Mouse (Mus musculus) adipocyte (in vitro differentiated cells): ENCODE measurements around the gene Pde4d.

Experiments
- DNase-seq: peaks from one replicate; pipeline ENCODE4 v3.0.0-alpha.2; 2016; ENCODE audit warnings: low spot score

Gene Pde4d

GRCm38 (mm10) chr13:109299511-109300250 lies 849.9 kb downstream of the Pde4d start:
- no peak for DNase-seq

GRCm38 (mm10) chr13:109312542-109312941 lies 862.8 kb downstream of the Pde4d start:
- no peak for DNase-seq

- peak; percentile 44 for DNase-seq
Observed at GRCm38 (mm10) chr13:109315608-109316007, 865.9 kb downstream of the Pde4d start.

- no peak for DNase-seq
Observed at GRCm38 (mm10) chr13:109317644-109318043, 867.9 kb downstream of the Pde4d start.

GRCm38 (mm10) chr13:109318434-109318998 lies 868.8 kb downstream of the Pde4d start:
- no peak for DNase-seq

- DNase-seq, result no peak
Observed at GRCm38 (mm10) chr13:109326061-109326460, 876.3 kb downstream of the Pde4d start.

GRCm38 (mm10) chr13:109331563-109331962 lies 881.8 kb downstream of the Pde4d start:
- no peak for DNase-seq

- DNase-seq, result peak; percentile 20
Observed at GRCm38 (mm10) chr13:109341902-109342301, 892.2 kb downstream of the Pde4d start.

GRCm38 (mm10) chr13:109342469-109342868 lies 892.7 kb downstream of the Pde4d start:
- DNase-seq, result peak; percentile 53

GRCm38 (mm10) chr13:109343596-109343995 lies 893.8 kb downstream of the Pde4d start:
- peak; percentile 90 for DNase-seq

GRCm38 (mm10) chr13:109347770-109348169 lies 898.0 kb downstream of the Pde4d start:
- DNase-seq, result peak; percentile 21

- DNase-seq, result no peak
Observed at GRCm38 (mm10) chr13:109348316-109348715, 898.6 kb downstream of the Pde4d start.

- DNase-seq, result no peak
Observed at GRCm38 (mm10) chr13:109350100-109350499, 900.4 kb downstream of the Pde4d start.

- DNase-seq, result no peak
Observed at GRCm38 (mm10) chr13:109354017-109354416, 904.3 kb downstream of the Pde4d start.

GRCm38 (mm10) chr13:109356252-109356651 lies 906.5 kb downstream of the Pde4d start:
- DNase-seq, result peak; percentile 28

GRCm38 (mm10) chr13:109359994-109360393 lies 910.2 kb downstream of the Pde4d start:
- no peak for DNase-seq

- DNase-seq, result no peak
Observed at GRCm38 (mm10) chr13:109362340-109362739, 912.6 kb downstream of the Pde4d start.

- DNase-seq, result no peak
Observed at GRCm38 (mm10) chr13:109374465-109374864, 924.7 kb downstream of the Pde4d start.

- DNase-seq, result no peak
Observed at GRCm38 (mm10) chr13:109376681-109377080, 926.9 kb downstream of the Pde4d start.

- DNase-seq, result no peak
Observed at GRCm38 (mm10) chr13:109380149-109380548, 930.4 kb downstream of the Pde4d start.

- DNase-seq, result no peak
Observed at GRCm38 (mm10) chr13:109388626-109389220, 939.0 kb downstream of the Pde4d start.

GRCm38 (mm10) chr13:109402396-109402795 lies 952.6 kb downstream of the Pde4d start:
- no peak for DNase-seq

GRCm38 (mm10) chr13:109402936-109403335 lies 953.2 kb downstream of the Pde4d start:
- DNase-seq, result peak; percentile 5
